Mouse (Mus musculus) liver, adult (tissue): ENCODE data around the gene Tmem265.

Experiments used
- GATA4 ChIP-seq: IDR thresholded peaks from 2 replicates; pipeline ENCODE4 v1.6.1; 2014; ENCODE audit warnings: mild to moderate bottlenecking, low read length; ENCODE audit not compliant: insufficient replicate concordance

Gene Tmem265

DNA sequence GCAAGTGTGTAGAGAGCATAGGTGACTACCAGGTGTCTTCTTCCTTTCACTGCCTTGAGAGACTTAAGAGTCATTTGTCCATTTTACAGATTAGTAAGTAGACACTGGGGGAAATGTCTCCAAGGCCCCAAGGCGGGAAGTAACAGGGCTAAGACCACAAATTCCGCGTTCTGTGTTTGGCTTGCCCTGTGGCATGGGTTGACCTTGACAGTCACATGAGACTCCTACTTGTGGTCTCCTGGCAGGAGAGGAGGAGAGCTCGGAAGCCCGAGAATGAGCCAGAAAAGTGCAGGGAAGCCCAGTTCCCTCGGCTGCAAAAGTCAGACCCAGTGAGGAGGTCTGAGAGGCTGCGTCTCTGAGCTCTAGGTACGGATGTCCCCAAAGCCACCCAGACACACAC lies 52.3 kb downstream of the Tmem265 start:
- no peak for TF ChIP-seq GATA4

DNA sequence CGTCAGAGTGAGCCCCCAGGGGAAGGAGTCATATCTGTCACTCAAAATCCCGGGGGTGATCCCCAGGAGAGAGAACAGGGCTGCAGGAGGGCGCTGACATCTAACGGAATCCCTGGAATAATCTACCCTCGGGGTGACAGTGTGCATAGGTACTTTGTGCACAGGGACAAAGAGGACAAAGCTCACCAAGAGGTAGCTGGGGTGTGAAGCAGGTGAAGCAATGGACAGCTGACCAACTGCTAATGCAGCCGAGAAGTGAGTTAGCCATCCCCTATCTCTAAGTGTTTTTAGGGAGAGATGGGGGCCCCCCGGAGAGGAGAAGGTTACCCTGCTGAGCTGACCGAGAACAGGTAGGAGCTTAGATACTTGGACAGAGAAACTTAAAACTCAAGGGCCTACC lies 52.9 kb downstream of the Tmem265 start:
- TF ChIP-seq GATA4, result no peak

DNA sequence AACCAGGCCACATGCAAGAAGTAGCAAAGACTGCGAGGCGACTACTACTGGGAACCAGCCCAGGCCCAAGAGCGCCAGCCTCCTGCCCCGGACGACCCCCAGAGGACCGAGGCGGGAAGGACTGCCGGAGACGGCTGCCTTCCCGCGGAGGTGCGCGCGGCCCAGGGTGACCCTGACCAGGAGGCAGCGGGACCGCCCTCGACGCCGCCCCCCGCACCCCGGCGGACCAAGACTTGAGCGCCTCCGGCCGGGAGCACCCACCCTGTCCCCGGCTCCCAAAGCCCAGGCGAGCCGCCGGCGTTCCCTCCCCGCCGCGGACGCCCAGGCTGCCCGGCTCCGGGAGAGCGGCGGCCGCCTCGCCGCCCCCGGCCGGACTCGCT lies 53.3 kb downstream of the Tmem265 start:
- TF ChIP-seq GATA4, result no peak

DNA sequence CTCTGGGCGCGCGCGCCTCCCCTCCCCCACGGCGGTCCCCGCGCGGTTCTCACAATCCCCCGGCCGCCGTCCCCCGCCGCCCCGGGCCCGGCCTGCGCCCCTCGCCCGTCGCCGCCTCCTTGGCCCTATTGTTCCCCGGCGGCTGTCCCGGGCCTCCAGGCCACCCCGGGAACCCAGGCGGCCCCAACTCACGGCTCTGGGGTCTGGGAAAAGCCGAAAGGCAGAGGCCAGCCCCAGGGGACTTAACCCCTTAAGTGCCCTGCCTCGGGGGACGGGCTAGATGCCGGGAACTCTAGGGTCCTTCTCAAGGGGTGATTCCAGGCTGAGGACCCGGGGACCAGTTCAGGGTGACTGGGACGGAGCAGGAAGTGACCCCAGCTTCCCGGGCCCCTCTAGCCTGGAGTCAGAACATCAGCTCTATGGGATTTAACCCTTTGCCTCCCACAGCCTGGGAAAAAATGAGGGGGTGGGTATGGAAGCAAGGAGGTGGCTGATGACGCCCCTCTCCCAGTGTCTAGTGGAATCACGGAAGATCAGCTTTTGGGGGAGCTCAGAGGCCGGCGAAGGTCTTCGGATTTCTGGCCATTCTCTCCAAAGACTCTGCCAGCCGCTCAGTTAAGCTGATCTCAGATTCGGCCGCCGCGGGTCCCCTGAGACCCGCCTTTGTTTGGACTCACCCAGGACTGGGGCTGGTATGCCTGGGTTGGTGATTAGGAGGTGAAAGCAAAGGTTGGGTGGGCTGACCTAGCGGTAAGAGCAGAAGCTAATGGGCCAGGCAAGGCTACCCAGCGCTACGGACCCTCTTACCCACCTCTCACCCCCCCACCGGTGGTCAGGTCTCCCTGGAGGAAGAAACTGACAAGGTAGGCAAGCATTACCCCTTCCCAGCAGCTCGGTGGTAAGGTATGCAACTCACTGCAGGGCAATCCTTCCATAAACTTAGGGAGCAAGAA lies 54.0 kb downstream of the Tmem265 start, which contains the start of gene Zfp629:
Gene Zfp629 (minus strand): TSS at position 907 of the 953 bp plus-strand sequence.
- no peak for TF ChIP-seq GATA4

DNA sequence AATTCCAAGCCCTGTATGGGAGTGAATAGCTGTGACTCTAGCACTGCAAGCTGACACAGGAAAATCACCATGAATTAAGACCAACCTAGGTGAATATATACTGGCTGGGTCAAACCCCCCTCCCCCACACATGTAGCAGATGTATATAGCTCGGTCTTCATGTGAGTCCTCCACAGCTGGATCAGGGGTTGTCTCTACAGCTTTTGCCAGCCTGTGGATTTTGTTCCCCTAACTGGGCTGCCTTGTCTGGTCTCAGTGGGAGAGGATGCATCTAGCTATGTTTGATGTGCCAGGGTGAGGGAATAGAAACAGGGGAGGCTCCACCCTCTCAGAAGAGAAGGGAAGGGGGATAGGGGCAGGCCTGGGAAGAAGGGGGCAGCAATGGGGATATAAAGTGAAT lies 55.1 kb downstream of the Tmem265 start:
- no peak for TF ChIP-seq GATA4
